Mouse (Mus musculus): ENCODE results near the gene Krt88.

The Krt88 gene

DNA sequence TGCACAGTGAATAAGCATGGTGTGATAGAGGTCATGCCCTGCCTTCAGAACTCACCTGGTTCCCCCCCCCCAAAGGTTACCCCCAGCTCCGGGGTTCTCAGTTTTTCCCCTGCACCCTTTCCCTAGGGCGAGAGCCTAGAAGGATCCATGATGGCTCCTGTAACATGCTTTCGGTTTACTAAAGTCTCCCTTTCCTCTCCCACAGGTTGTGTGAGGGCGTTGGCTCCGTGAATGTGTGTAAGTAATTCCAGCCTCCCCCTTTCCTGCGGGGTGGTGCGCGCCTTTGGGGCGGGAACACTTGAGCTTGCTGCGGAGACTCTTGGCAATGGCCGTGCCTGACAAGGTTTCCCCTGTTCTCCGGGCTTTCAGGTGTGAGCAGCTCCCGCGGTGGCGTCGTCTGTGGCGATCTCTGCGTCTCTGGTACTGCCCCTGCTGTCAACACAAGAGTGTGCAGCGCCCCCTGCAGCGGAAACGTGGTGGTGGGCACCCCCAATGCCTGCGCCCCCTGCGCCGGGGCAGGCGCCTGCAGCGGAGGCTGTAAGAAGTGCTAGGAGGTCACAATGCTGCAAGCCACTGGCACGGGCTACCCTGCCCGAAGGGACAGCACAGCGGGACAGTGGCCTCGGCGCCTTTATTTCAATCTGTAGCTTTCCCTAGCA is 31.6 kb downstream of the Krt88 start:
- peak; percentile 71 for DNase-seq (ENCODE audit: low spot score)

GRCm38 (mm10) chr15:101479666-101480060 is 32.1 kb downstream of the Krt88 start:
- DNase-seq (ENCODE audit: low spot score), result no peak

DNA sequence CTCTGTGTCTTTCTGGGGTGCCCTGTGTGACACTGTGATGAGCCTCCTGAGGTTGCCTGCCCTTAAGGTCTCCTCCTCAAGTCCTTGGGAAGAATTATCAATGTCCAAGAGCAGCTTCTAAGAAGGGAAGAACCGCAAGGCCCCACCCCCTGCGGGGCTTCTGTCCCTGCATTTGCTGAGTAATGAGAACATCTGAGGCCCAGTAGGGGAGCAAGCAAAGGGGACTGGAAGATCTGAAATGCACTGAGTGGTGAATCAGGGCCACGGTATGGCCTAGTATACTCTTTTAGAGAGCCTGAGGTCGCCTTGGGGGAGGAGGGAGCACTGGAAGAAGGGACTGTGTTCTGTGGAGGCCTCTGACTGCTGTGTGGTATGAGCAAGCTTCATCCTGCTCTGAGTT is 34.5 kb downstream of the Krt88 start:
- DNase-seq (ENCODE audit: low spot score), result no peak

DNA sequence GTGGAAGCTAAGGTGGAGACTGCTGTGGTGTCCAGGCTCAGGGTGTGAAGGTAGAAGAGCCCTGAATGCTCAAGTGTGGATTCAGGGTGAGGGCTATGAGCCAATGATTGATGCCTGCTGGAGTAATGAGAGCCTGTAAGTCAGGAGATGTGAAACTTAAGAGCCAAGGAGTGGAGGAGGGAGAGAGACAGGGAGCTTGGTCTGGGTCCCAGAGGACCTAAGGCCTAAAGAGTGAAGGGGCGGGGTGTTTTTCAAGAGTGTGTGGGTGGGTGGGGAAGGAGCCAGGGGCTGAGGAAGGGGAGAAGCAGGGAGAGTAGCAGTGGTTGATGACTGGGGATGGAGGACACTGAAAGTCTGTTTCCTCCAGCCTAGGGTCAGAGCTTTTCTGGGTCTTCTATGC is 36.1 kb downstream of the Krt88 start:
- DNase-seq (ENCODE audit: low spot score), result no peak

DNA sequence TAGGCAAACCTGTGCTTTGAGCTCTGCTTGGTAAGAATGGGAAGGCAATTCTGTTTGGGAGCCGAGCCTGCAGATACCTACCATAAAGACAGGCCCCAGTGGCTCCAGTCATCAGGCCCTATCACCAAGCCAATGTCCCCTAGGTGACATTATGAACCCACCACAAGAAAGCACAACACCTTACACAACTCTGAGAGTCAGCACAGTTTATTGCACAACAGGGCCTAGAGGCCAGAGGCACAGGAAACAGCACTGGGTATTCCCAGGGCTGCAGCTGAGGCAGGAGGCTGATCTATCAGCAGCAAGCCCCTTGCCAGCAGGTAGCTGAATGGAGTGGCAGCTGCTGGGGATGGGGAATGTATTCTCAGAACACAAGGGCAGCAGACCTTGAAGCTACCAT is 37.4 kb downstream of the Krt88 start:
- DNase-seq (ENCODE audit: low spot score), result no peak

GRCm38 (mm10) chr15:101485911-101486635 is 38.5 kb downstream of the Krt88 start:
- DNase-seq (ENCODE audit: low spot score), result no peak

- DNase-seq (ENCODE audit: low spot score), result no peak
These were observed 43.9 kb downstream of the Krt88 start, which contains the start of gene Krt83 for GRCm38 (mm10) chr15:101491431-101491830. TSS of gene Krt83 (minus strand) at chr15:101491512.

DNA sequence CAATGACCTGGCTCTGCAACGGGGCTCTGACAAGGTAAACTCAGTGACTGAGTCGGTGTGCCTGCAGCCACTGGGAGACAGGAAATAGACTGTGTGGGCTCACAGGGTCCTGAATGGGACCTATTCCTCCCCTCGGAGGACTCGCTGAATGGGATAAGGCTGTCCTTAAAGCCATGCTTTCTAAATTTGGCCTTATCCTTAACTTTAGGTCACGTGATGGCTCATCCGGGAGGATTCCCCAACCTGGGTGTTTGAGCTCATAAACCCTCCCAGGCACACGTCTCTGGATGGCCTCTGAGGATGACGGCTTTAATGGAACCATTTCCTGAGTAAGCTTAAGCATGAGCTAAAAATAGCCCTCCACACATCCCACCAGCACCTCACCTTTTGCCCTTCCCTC is 45.2 kb downstream of the Krt88 start:
- DNase-seq (ENCODE audit: low spot score), result no peak

GRCm38 (mm10) chr15:101493713-101494112 is 46.2 kb downstream of the Krt88 start:
- DNase-seq (ENCODE audit: low spot score), result no peak

DNA sequence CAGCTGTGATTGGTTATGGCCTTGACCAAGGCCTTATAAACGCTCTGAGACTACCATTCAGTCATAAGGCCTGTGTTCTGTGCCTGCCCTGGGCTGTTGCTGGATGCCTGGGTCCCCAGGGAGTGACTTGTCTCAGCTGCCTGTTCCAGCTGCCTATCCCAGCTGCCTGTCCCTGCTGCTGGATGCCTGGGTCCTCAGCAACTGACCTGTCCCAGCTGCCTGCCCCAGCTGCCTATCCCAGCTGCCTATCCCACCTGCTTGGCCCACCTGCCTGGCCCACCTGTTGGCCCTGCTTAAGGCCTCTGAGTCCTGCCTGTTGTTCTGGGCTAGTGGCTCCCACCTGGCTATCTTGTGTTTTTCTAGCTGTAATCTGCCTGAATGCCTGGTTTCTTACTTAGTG is 46.7 kb downstream of the Krt88 start:
- no peak for DNase-seq (ENCODE audit: low spot score)

GRCm38 (mm10) chr15:101495266-101495665 is 47.7 kb downstream of the Krt88 start:
- DNase-seq (ENCODE audit: low spot score), result no peak

- no peak for DNase-seq (ENCODE audit: low spot score)
These were observed 49.6 kb downstream of the Krt88 start for GRCm38 (mm10) chr15:101497181-101497580.

Data from testis, postnatal 14 days (tissue).